Mouse (Mus musculus) heart, embryonic 12.5 days (tissue): ENCODE data around the gene Jph2. TPM values are rescaled to one million over a fixed set of nuclear protein-coding genes. Genes with fewer than 3 reads are reported as not detected.

ENCODE experiments used
- ATAC-seq: fragments of 200-750 bp; cut with Nextera tagmentation; 2 replicates; pipeline ENCODE4 v1.8.0; 2017; ENCODE audit warnings: moderate TSS enrichment, moderate library complexity; ENCODE audit not compliant: insufficient number of reproducible peaks, low FRiP score
- H3K27ac ChIP-seq: fragments of 300-500 bp; sonication (generic); 2 replicates; pipeline ENCODE4 v1.5.1; 2016; ENCODE audit warnings: mild to moderate bottlenecking, moderate library complexity; ENCODE audit not compliant: poor library complexity, severe bottlenecking
- H3K27me3 ChIP-seq: fragments of 300-500 bp; sonication (generic); replicated peaks from 2 replicates; pipeline ENCODE4 v1.6.1; 2016; ENCODE audit warnings: mild to moderate bottlenecking, moderate library complexity
- H3K36me3 ChIP-seq: fragments of 300-500 bp; sonication (generic); 2 replicates; pipeline ENCODE4 v1.6.1; 2016; ENCODE audit warnings: mild to moderate bottlenecking, moderate library complexity
- H3K4me1 ChIP-seq: fragments of 300-500 bp; sonication (generic); replicated peaks from 2 replicates; pipeline ENCODE4 v1.6.1; 2016; ENCODE audit warnings: mild to moderate bottlenecking
- H3K4me2 ChIP-seq: fragments of 300-500 bp; sonication (generic); 2 replicates; pipeline ENCODE4 v1.6.1; 2016; ENCODE audit warnings: mild to moderate bottlenecking, moderate library complexity
- H3K4me3 ChIP-seq: fragments of 300-500 bp; sonication (generic); 2 replicates; pipeline ENCODE4 v1.5.1; 2016; ENCODE audit warnings: mild to moderate bottlenecking
- H3K9ac ChIP-seq: fragments of 300-500 bp; sonication (generic); 2 replicates; pipeline ENCODE4 v1.6.1; 2016; ENCODE audit warnings: mild to moderate bottlenecking, moderate library complexity
- H3K9me3 ChIP-seq: fragments of 300-500 bp; sonication (generic); replicated peaks from 2 replicates; pipeline ENCODE4 v1.6.1; 2016; ENCODE audit warnings: mild to moderate bottlenecking, moderate library complexity
- whole genome bisulfite sequencing: fragments of 180-500 bp; shearing (Covaris S2); methylation state at CpG from one replicate; pipeline ENCODE4 v1.1.7; 2016; 5-methylcytosine and 5-hydroxymethylcytosine counted together
- polyA plus RNA-seq: library from polyadenylated mRNA; unstranded; fragments of >200 nt; fragmentation: Nextera tagmentation; extraction: Ambion mirVana; gene quantifications from 2 replicates; pipeline ENCODE4 v1.2.1, GENCODE M21; 2016

The Jph2 gene
- polyA plus RNA-seq, 1 experiment from 2014 or later, result 62.7 TPM

GRCm38 (mm10) chr2:163360858-163361623, 36.8 kb downstream of the Jph2 start:
- no peaks in the 10 kb centered on the region for H3K9me3 ChIP-seq
- H3K4me2 ChIP-seq, result no peak overlapping the region; the same call in 1 of the 2 replicates
- H3K9ac ChIP-seq, result peak overlapping the region; percentile 55
- H3K4me3 ChIP-seq, result no peak overlapping the region
- peaks cover 14% of the 10 kb centered on the region for H3K36me3 ChIP-seq
- H3K4me1 ChIP-seq, result peaks cover 86% of the 10 kb centered on the region
- WGBS, result 59% methylated on average over 16 of the region's 16 CpGs
- no peaks in the 10 kb centered on the region for H3K27me3 ChIP-seq
- no peak for ATAC-seq
- H3K27ac ChIP-seq, result peak overlapping the region; percentile 99

DNA sequence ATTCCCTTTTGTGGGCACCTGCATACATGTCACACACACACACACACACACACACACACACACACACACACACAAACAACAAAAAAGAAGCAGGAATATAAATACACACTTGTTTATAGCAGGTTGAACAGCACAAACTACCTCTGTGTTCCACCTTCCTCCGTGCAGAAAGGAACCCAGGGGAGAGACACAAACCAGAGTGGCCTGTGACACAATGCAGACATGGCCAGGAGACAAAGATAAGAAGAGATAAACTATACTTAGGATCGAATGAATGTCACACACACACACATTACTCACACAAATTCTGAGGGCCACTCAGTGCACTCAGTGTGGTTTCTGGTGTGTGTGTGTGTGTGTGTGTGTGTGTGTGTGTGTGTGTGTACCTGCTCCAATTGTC, 38.5 kb downstream of the Jph2 start:
- Histone ChIP-seq H3K9me3 (no peaks in the 10 kb centered on the region), H3K4me2 (peak overlapping the region; percentile 43), H3K27me3 (no peaks in the 10 kb centered on the region), H3K36me3 (peaks cover 8% of the 10 kb centered on the region), H3K27ac (peak overlapping the region; percentile 99), H3K9ac (peak overlapping the region; percentile 55), H3K4me3 (no peak overlapping the region), H3K4me1 (peaks cover 88% of the 10 kb centered on the region)
- 2% methylated on average over 2 of the region's 2 CpGs for WGBS
- ATAC-seq, result no peak

GRCm38 (mm10) chr2:163358662-163359061, 39.1 kb downstream of the Jph2 start:
- Histone ChIP-seq H3K36me3 (peaks cover 8% of the 10 kb centered on the region), H3K27ac (peak overlapping the region; percentile 99), H3K9ac (no peak overlapping the region), H3K9me3 (no peaks in the 10 kb centered on the region), H3K4me2 (0 out of 2 replicates have a peak overlapping the region, but pooled peaks have one; percentile 19), H3K4me1 (peaks cover 88% of the 10 kb centered on the region), H3K27me3 (no peaks in the 10 kb centered on the region), H3K4me3 (no peak overlapping the region)
- peak; percentile 38 for ATAC-seq
- 38% methylated on average over 5 of the region's 5 CpGs for WGBS

- H3K4me3 ChIP-seq, result peak overlapping the region; percentile 23
- peak overlapping the region; percentile 38 for H3K4me2 ChIP-seq
- no peaks in the 10 kb centered on the region for H3K27me3 ChIP-seq
- H3K9ac ChIP-seq, result peak overlapping the region; percentile 58
- H3K9me3 ChIP-seq, result no peaks in the 10 kb centered on the region
- peak overlapping the region; percentile 96 for H3K27ac ChIP-seq
- peak; percentile 78 for ATAC-seq
- peaks cover 88% of the 10 kb centered on the region for H3K4me1 ChIP-seq
- WGBS, result 48% methylated on average over 12 of the region's 12 CpGs
- H3K36me3 ChIP-seq, result peaks cover 4% of the 10 kb centered on the region; the same call in 1 of the 2 replicates
Observed at GRCm38 (mm10) chr2:163356113-163356840, 41.5 kb downstream of the Jph2 start.

DNA sequence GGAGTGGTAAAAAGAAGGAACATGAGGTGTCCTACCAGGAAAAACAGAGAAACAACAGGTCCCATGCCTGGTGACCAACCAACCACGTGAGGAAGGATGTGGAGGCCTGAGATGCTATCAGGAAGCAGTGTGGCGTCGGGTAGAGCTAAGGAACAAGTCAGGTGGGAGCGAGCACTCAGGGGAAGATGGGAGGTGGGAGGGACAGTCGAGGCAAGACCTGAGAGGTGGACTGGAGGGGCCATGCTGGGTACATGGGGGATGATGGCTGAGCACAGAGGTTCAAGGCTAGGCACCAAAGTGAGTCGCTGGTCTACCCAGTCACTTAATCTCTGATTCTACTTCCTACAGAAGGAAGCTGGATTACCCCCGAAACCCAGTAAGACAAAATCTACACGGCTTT, 42.1 kb downstream of the Jph2 start:
- Histone ChIP-seq H3K9ac (0 out of 2 replicates have a peak overlapping the region, but pooled peaks have one; percentile 8), H3K27me3 (no peaks in the 10 kb centered on the region), H3K4me2 (peak overlapping the region; percentile 24), H3K36me3 (peaks cover 4% of the 10 kb centered on the region; the same call in 1 of the 2 replicates), H3K27ac (peak overlapping the region; percentile 96), H3K9me3 (no peaks in the 10 kb centered on the region), H3K4me3 (no peak overlapping the region), H3K4me1 (peaks cover 85% of the 10 kb centered on the region)
- WGBS, result 74% methylated on average over 8 of the region's 8 CpGs
- ATAC-seq, result no peak

- ATAC-seq, result peak; percentile 74
- 9% methylated on average over 7 of the region's 7 CpGs for WGBS
- H3K27me3 ChIP-seq, result no peaks in the 10 kb centered on the region
- H3K9ac ChIP-seq, result peak overlapping the region; percentile 64
- no peaks in the 10 kb centered on the region for H3K36me3 ChIP-seq
- H3K9me3 ChIP-seq, result no peaks in the 10 kb centered on the region
- peak overlapping the region; percentile 96 for H3K27ac ChIP-seq
- H3K4me1 ChIP-seq, result peaks cover 82% of the 10 kb centered on the region
- peak overlapping the region; percentile 45 for H3K4me2 ChIP-seq
- no peak overlapping the region for H3K4me3 ChIP-seq
Observed at GRCm38 (mm10) chr2:163353731-163354130, 44.1 kb downstream of the Jph2 start.

- H3K4me3 ChIP-seq, result no peak overlapping the region
- no peaks in the 10 kb centered on the region for H3K27me3 ChIP-seq
- no peak overlapping the region for H3K4me2 ChIP-seq
- peaks cover 93% of the 10 kb centered on the region for H3K4me1 ChIP-seq
- peaks cover 10% of the 10 kb centered on the region; the same call in 1 of the 2 replicates for H3K36me3 ChIP-seq
- no peak for ATAC-seq
- H3K27ac ChIP-seq, result no peak overlapping the region
- 43% methylated on average over 5 of the region's 5 CpGs for WGBS
- no peaks in the 10 kb centered on the region for H3K9me3 ChIP-seq
- no peak overlapping the region for H3K9ac ChIP-seq
Observed at GRCm38 (mm10) chr2:163350443-163350842, 47.4 kb downstream of the Jph2 start.

GRCm38 (mm10) chr2:163349411-163349810, 48.4 kb downstream of the Jph2 start:
- peak overlapping the region; percentile 52; the same call in 1 of the 2 replicates for H3K27ac ChIP-seq
- H3K27me3 ChIP-seq, result no peaks in the 10 kb centered on the region
- no peaks in the 10 kb centered on the region for H3K9me3 ChIP-seq
- H3K4me1 ChIP-seq, result peaks cover 90% of the 10 kb centered on the region
- peaks cover 11% of the 10 kb centered on the region for H3K36me3 ChIP-seq
- H3K4me3 ChIP-seq, result no peak overlapping the region
- no peak overlapping the region for H3K9ac ChIP-seq
- 63% methylated on average over 9 of the region's 9 CpGs for WGBS
- no peak overlapping the region for H3K4me2 ChIP-seq
- ATAC-seq, result no peak

DNA sequence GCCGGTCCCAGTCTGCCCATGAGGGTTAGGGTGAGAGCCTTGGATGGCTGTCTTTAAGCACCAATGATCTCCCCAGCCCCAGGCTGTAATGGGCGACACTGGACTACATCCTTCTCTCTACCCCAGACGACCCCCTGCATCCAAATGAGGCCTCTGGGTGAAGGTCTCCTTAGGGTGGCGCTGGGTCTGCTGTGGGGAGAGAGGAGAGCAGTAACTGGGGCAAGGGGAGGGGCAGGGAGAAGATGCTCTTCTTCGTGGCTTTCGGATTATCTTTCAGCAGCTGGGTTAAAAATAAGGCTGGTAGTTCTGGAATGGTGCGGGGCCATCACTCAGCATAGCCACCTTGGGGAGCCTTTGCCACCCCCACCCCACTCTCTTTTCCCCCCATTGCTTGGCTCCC, 49.1 kb downstream of the Jph2 start:
- H3K4me2 ChIP-seq, result no peak overlapping the region
- ATAC-seq, result no peak
- peaks cover 18% of the 10 kb centered on the region for H3K36me3 ChIP-seq
- peak overlapping the region; percentile 52; the same call in 1 of the 2 replicates for H3K27ac ChIP-seq
- H3K4me1 ChIP-seq, result peaks cover 86% of the 10 kb centered on the region
- H3K9ac ChIP-seq, result peak overlapping the region; percentile 56
- WGBS, result 58% methylated on average over 7 of the region's 7 CpGs
- no peak overlapping the region for H3K4me3 ChIP-seq
- no peaks in the 10 kb centered on the region for H3K9me3 ChIP-seq
- H3K27me3 ChIP-seq, result no peaks in the 10 kb centered on the region

DNA sequence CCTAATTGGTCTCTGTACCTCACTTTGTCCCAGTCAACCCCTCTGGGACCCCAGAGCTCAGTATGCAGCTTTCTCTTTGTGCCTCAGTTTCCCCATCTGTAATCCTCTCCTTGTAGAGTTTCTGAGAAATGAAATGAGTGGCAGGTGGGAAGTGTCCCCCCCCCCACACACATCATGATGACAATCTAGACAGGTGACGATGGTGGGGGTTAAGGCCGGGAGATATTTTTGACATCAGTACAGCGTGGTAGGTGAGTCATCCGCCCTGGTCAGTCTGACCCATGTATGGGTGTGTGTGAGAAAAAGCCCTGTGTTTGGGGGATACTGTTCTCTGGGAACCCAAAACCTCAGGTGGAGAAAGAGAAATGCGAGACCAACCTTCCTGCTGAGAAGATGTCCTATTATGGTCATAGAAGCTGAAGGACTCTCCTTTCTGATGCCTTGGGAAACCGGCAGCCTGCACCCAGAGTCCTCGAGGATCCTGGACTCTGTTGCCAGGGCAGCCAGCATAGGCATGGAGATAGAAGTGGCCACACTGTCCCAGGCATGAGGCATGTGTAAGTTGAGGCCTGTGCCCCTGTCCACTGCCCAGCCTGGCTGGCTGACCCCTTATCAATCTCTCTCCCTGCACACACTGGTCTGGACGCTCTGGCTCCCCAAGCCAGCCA, 50.1 kb downstream of the Jph2 start:
- H3K27me3 ChIP-seq, result no peaks in the 10 kb centered on the region
- H3K36me3 ChIP-seq, result peaks cover 23% of the 10 kb centered on the region
- H3K4me3 ChIP-seq, result no peak overlapping the region
- ATAC-seq, result no peak
- 53% methylated on average over 8 of the region's 8 CpGs for WGBS
- no peaks in the 10 kb centered on the region for H3K9me3 ChIP-seq
- 0 out of 2 replicates have a peak overlapping the region, but pooled peaks have one; percentile 40 for H3K9ac ChIP-seq
- H3K4me2 ChIP-seq, result no peak overlapping the region
- peak overlapping the region; percentile 52; the same call in 1 of the 2 replicates for H3K27ac ChIP-seq
- H3K4me1 ChIP-seq, result peaks cover 82% of the 10 kb centered on the region

DNA sequence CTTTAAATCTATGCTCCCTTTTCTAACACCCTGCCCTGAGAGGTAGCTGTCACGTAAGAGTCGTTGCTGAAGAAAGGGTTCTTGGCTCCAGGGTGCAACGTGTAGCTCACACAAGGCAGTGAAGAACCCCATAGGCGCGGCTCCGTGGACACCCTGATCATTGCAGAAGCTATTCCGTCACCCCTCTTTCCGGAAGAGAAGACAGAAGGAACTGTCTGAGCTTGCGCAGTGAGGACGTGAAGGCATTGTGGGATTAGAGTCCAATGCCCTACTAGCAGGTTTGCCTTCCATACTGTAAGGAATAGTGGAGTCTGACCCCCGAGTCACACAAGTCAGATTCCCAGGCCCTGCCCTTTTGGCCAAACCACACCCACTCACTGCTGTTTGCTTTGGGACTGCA, 51.3 kb downstream of the Jph2 start:
- no peak for ATAC-seq
- no peak overlapping the region for H3K4me2 ChIP-seq
- no peak overlapping the region; the same call in 1 of the 2 replicates for H3K27ac ChIP-seq
- 79% methylated on average over 11 of the region's 11 CpGs for WGBS
- H3K4me3 ChIP-seq, result no peak overlapping the region
- peak overlapping the region; percentile 44; the same call in 1 of the 2 replicates for H3K9ac ChIP-seq
- no peaks in the 10 kb centered on the region for H3K27me3 ChIP-seq
- no peaks in the 10 kb centered on the region for H3K9me3 ChIP-seq
- peaks cover 23% of the 10 kb centered on the region for H3K36me3 ChIP-seq
- H3K4me1 ChIP-seq, result peaks cover 77% of the 10 kb centered on the region
